Mouse (Mus musculus) left cerebral cortex, adult 11 months (tissue): ENCODE results near the gene Zbtb17.

Source experiments
- DNase-seq: peaks from one replicate; pipeline ENCODE4 v3.0.0; 2022; ENCODE audit warnings: low spot score

The Zbtb17 gene

DNA sequence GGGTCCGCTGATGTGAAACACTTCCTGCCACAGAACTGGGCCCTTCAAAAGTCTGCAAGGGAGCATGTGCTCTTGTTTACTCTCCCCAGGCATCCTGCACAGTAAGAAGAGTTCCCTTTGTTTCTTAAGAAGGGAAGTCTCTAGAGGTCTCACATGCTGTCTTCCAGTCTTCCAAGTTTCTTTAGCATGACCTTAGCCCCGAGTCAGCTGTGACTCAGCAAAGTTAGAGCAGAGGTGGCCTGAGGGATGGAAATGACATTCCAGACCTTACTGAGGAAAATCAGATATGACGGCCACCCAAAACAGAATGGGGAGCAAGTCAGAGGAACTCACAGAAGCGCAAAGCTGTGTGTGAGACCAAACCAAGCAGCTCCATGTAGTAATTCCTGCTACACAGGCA is 56.2 kb downstream of the Zbtb17 start:
- no peak for DNase-seq

DNA sequence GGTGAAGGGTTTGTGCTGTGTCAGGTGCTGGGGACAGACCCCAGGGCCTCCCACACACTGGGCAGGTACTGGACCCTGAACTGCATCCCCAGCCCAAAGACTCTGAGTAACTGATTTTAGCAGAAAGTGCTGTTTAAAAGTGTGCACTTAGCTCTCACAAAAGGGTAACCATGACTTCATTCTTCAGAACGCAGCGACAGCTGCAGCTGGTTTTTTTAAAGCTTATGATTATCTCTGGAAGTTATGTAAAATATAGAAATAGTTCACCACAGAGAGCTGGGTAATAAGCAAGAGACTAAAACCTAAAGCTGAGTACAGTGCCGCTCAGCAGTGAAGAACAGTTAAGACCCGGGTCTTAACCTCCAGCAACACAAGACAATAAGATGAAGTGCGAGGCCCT is 56.6 kb downstream of the Zbtb17 start:
- DNase-seq: peak; percentile 28

GRCm38 (mm10) chr4:141502723-141503122 is 58.3 kb downstream of the Zbtb17 start:
- DNase-seq: no peak

DNA sequence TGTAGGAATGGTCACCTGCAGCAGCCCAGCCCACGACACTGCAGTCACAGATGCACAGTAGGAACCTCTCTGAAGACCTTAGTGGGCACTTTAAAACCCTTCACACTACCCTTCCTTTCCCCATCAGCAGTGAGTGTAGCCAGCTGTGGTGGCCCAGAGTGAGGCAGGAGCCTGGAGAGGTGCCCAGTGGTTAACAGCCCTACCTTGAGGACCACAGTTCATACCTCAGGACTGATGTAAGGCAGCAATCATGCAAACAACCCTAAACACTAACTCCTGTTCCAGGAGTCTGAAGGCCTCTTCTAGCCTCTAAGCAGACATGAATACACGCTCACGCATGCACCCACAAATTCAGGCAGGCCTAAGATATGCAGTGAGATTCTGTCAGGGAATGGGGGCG is 60.0 kb downstream of the Zbtb17 start:
- DNase-seq: no peak

DNA sequence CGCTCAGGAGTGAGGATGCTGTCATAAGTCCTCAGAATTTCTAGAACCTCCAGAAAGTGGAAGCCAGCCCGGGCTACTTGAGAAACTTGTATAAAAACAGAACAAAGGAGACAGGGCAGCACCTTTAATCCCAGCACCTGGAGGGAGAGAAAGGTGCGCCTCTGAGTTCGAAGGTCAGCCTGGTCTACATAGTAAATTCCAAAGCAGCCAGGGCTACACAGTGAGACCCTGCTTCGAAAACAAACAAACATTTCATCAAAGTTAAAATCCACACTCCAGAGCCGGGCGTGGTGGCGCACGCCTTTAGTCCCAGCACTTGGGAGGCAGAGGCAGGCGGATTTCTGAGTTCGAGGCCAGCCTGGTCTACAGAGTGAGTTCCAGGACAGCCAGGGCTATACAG is 61.4 kb downstream of the Zbtb17 start:
- DNase-seq: no peak

DNA sequence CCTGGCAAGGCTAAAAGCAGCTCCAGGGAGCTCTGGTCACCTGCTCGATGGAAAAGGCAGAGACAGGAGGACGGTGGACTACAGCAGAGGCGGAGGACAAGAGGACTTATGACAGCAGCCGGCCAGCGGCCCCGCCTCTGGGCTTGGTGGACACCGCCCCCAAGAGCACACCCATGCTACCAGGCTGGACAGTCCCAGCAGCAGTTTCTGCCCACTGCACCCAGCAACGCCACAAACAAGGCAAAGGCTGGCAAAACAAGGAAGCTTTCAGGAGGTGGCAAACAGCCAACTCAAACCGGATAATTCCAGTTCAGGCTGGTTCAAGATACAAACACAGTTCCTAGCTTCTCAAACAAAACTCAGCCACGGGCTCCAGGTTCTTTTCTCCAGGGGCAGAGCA is 61.9 kb downstream of the Zbtb17 start:
- peak; percentile 59 for DNase-seq

GRCm38 (mm10) chr4:141506893-141507292 is 62.4 kb downstream of the Zbtb17 start:
- DNase-seq: no peak

DNA sequence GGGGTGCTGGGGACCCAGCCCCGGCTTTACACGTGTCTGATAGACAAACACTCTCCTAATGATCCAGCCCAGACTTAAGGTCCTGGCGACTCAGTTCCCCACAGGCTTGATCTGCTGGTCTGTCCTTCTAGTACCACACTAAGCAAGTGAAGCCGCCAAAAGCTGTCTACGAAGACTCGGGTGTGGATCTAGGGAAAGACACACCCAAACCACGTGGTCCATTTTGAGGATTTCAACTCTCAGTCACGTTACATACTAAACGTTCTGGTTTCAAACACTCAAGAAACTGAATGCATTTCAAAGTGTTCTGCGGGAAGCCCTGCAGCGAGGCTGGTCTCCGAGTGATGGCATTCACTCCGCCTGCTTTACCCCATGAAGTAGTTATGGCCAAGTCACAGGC is 66.0 kb downstream of the Zbtb17 start:
- no peak for DNase-seq

DNA sequence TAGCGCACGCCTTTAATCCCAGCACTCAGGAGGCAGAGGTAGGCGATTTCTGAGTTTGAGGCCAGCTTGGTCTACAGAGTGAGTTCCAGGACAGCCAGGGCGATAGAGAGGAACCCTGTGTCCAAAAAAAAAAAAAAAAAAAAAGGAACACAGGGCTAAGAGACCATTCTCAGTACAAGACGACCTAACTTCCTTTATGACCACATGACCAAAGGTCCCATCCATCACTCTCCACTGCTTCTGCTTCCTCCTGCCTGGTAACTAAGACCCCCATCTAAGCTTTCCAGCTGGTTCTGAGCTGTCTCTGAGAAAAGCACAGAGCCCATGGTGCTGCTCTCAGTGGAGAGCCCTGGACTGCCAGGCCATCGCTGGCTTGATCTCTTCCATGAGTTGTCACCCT is 67.7 kb downstream of the Zbtb17 start:
- DNase-seq: no peak

DNA sequence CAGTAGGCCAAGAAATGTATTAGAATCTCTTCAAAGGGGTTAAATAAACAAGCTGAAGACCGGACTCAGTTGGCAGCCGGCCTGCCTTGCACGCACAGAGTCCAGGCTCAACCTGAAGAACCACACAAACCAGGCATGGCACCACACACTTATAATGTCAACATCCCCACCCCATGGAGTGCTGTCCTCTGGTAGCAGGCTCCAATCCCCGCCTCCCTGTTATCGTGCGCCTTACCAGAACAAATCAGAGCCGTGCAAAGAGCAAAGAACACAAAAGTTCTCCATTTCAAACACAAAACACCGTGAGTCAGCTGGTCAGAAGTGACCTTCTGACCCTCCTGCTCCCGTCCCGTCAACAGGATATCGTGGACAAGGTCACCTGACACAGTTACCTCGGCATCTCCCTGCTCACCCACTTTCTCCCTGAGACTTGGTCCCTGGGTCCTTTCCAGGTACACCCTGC is 69.8 kb downstream of the Zbtb17 start:
- no peak for DNase-seq
